ENCODE assay signal across 19 mouse cellular contexts in the genomic region with DNA sequence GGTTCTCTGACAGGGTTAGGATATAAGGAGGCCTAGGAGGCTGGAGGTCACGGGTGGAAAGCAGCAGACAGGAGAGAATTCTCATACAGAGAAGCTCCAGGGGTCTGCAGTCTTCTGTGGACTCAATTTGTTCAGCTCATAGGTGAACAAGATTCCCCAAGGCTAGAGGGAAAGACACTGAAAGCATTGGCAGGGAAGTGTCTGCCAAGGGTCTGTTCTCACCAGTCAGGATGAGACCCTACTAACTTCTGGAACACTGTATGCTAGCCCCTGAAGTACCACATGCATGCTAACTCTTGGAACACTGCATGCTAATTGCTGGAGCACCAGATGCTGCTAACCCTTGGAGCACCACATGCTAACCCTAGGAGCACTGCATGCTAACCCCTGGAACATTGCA.
DNase-seq lines count a peak whose midpoint lies in the region; TF ChIP-seq lines count a peak whose summit lies in the region.
"Had no signal": no experiment of that assay in that cellular context is flagged by ENCODE, and none has a peak within 500 bp of the region (broad histone marks: within the 10 kb centered on the region; RNA-seq: fewer than 3 reads in every experiment).

No protein-coding gene starts in this region.

- H3K27ac ChIP-seq in testis, adult 2 months (ENCODE audit: control insufficient read depth, insufficient read depth, low read depth, low read length) = no peak overlapping the region
- H3K27ac ChIP-seq: embryonic facial prominence, embryonic 15.5 days; forebrain, embryonic 10.5 days; heart, embryonic 15.5 days; hindbrain, embryonic 13.5 days had no signal

- TF ChIP-seq CTCF in testis, adult 2 months (IDR thresholded peaks at IDR 0.05; ENCODE audit: control insufficient read depth, insufficient read depth, insufficient replicate concordance, low read depth, low read length) = no peak

- no peak for TF ChIP-seq POLR2A in testis, adult 2 months (IDR thresholded peaks at IDR 0.05; ENCODE audit: control insufficient read depth, low read depth, low read length)

- peak overlapping the region; percentile 70 for H3K4me3 ChIP-seq in testis, adult 2 months (ENCODE audit: control insufficient read depth, low read depth, low read length)
- H3K4me3 ChIP-seq: embryonic facial prominence, embryonic 15.5 days; erythroblast, embryonic 14.5 days; forebrain, embryonic 10.5 days; heart, embryonic 15.5 days; hindbrain, embryonic 13.5 days had no signal

- H3K36me3 ChIP-seq in testis, adult 2 months (ENCODE audit: control insufficient read depth, insufficient read depth, low read length) = no peaks in the 10 kb centered on the region
- H3K36me3 ChIP-seq: embryonic facial prominence, embryonic 15.5 days; forebrain, embryonic 10.5 days; heart, embryonic 15.5 days; hindbrain, embryonic 13.5 days had no signal

- DNase-seq in heart, adult 11 months = peak; percentile 53
- DNase-seq in heart, adult 9 months (ENCODE audit: low spot score in 2 of 2) = no peak
- peak; percentile 0 for DNase-seq in lung, postnatal 10 days
- no peak for DNase-seq in lung, adult 18-20 months
- no peak for DNase-seq in testis, postnatal 14 days (ENCODE audit: low spot score)
- no peak for DNase-seq in neural tube, embryonic 10.5 days (ENCODE audit: extremely low spot score, low spot score)
- DNase-seq: adrenal gland, postnatal 10 days; cerebellum, adult 11 months; cerebellum, adult 8-10 months; cerebellum, postnatal 14 days; embryo, embryonic 11 days; gastrocnemius, postnatal 14 days; heart, postnatal 14 days had no signal

- no peaks in the 10 kb centered on the region for H3K27me3 ChIP-seq in testis, adult 2 months (ENCODE audit: control insufficient read depth, insufficient read depth, low read length)
- H3K27me3 ChIP-seq: embryonic facial prominence, embryonic 15.5 days; heart, embryonic 15.5 days had no signal

- no peaks in the 10 kb centered on the region for H3K4me1 ChIP-seq in testis, adult 2 months (ENCODE audit: control insufficient read depth, insufficient read depth, low read length)
- H3K4me1 ChIP-seq: forebrain, embryonic 10.5 days; heart, embryonic 15.5 days; hindbrain, embryonic 13.5 days had no signal

Comparison
In these comparisons a context has a peak if more than half of its experiments do, and no peak if none do; other contexts are left out.
1. DNase-seq: peak in heart, adult 11 months (single experiment) and lung, postnatal 10 days (single experiment); none in heart, adult 9 months (0 of 2), lung, adult 18-20 months (0 of 2), testis, postnatal 14 days (single experiment) and neural tube, embryonic 10.5 days (single experiment).